Mouse (Mus musculus): ENCODE measurements around the gene Pom121l2.

- TF ChIP-seq POLR2A (IDR thresholded peaks at IDR 0.05; ENCODE audit: low read depth, low read length) (no peak), CTCF (IDR thresholded peaks at IDR 0.05; ENCODE audit: borderline replicate concordance, insufficient read depth, low read length) (no peak)
Measured at GRCm38 (mm10) chr13:22005605-22006333, 24.8 kb downstream of the Pom121l2 start.
